Mouse (Mus musculus) C2C12 (cell line): ENCODE results near the gene Kcnn3. TPM values are rescaled to one million over a fixed set of nuclear protein-coding genes. Genes with fewer than 3 reads are reported as not detected.

Experiments used
- H3K27me3 ChIP-seq: one replicate; pipeline ENCODE4 v1.6.1; 2011; ENCODE audit not compliant: control insufficient read depth, insufficient read depth, insufficient read length
- H3K36me3 ChIP-seq: one replicate; pipeline ENCODE4 v1.6.1; 2011; ENCODE audit not compliant: control insufficient read depth, insufficient read depth
- H3K4me3 ChIP-seq: one replicate; pipeline ENCODE4 v1.5.1; 2011; ENCODE audit warnings: mild to moderate bottlenecking, control low read depth; ENCODE audit not compliant: poor library complexity, insufficient read depth, severe bottlenecking
- H3K79me2 ChIP-seq: one replicate; pipeline ENCODE4 v1.6.1; 2011; ENCODE audit not compliant: control insufficient read depth, insufficient read depth
- H3K79me3 ChIP-seq: one replicate; pipeline ENCODE4 v1.6.1; 2011; ENCODE audit warnings: low read depth, control low read depth
- H3ac ChIP-seq: one replicate; pipeline ENCODE3; 2011; ENCODE audit warnings: low read depth; ENCODE audit not compliant: control insufficient read depth, insufficient read length
- CEBPB ChIP-seq: IDR thresholded peaks from one replicate; pipeline ENCODE4 v1.6.1; 2011; ENCODE audit warnings: low read depth, mild to moderate bottlenecking, control low read depth, moderate library complexity
- CTCF ChIP-seq: IDR thresholded peaks from one replicate; pipeline ENCODE4 v1.5.1; 2011; ENCODE audit not compliant: control insufficient read depth, insufficient read depth, insufficient read length
- FOSL1 ChIP-seq: IDR thresholded peaks from one replicate; pipeline ENCODE4 v1.8.0; 2011; ENCODE audit warnings: mild to moderate bottlenecking, low read length; ENCODE audit not compliant: poor library complexity, insufficient read depth, severe bottlenecking
- MAX ChIP-seq: IDR thresholded peaks from one replicate; pipeline ENCODE4 v1.6.1; 2011; ENCODE audit warnings: mild to moderate bottlenecking, control low read depth
- MYOD1 ChIP-seq: IDR thresholded peaks from one replicate; pipeline ENCODE4 v1.6.1; 2011; ENCODE audit warnings: low read depth; ENCODE audit not compliant: control insufficient read depth, insufficient read length
- MYOG ChIP-seq: IDR thresholded peaks from one replicate; pipeline ENCODE4 v1.6.1; 2011; ENCODE audit not compliant: control insufficient read depth, insufficient read length; ENCODE audit errors: extremely low read depth
- USF1 ChIP-seq: IDR thresholded peaks from one replicate; pipeline ENCODE4 v1.6.1; 2011; ENCODE audit warnings: low read depth, mild to moderate bottlenecking, control low read depth, moderate library complexity
- polyA plus RNA-seq: library from polyadenylated mRNA; unstranded; fragments of >200 nt; fragmentation: generic; extraction: Trizol; gene quantifications from one replicate; pipeline ENCODE4 v1.2.1, GENCODE M21; 2012; ENCODE audit warnings: missing spikeins

Gene Kcnn3
- polyA plus RNA-seq, 1 experiment: 0.01 TPM

DNA sequence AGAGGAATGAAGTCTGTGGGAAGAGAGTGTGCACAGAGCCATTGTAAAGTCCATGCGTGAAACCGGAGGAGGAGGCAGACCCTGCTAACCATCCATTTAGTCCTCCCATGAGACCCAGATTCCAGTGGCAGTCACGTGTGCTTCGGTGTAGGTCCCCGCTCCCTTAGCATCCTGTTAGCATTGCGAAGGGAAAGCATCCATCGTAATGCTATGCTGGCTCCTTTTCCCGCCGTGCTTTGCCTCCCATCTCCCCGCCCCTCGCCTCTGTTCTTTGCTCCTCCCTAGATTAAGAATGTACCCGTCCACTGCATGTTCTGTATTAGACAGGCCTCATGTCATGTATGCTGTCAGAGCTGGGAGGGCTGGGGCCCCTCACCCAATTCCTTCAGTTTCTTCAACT, 144.8 kb downstream of the Kcnn3 start:
- no peaks in the 10 kb centered on the region for H3K36me3 ChIP-seq
- H3K79me2 ChIP-seq: no peaks in the 10 kb centered on the region
- TF ChIP-seq CTCF (no peak), USF1 (no peak), MYOG (no peak), CEBPB (no peak), MAX (no peak), FOSL1 (no peak), MYOD1 (no peak)
- H3ac ChIP-seq: no peak overlapping the region
- peaks cover 21% of the 10 kb centered on the region for H3K27me3 ChIP-seq
- H3K79me3 ChIP-seq: no peaks in the 10 kb centered on the region
- no peak overlapping the region for H3K4me3 ChIP-seq

DNA sequence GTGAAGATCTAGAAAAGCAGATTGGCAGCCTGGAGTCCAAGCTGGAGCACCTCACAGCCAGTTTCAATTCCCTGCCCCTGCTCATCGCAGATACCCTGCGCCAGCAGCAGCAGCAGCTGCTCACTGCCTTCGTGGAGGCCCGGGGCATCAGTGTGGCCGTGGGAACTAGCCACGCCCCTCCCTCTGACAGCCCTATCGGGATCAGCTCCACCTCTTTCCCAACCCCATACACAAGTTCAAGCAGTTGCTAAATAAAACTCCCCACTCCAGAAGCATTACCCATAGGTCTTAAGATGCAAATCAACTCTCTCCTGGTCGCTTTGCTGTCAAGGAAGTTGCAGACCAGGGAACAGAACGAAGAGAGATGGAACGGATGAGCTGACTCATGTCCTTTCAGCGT, 147.2 kb downstream of the Kcnn3 start:
- H3K79me2 ChIP-seq: no peaks in the 10 kb centered on the region
- peaks cover 29% of the 10 kb centered on the region for H3K27me3 ChIP-seq
- H3K4me3 ChIP-seq: no peak overlapping the region
- H3ac ChIP-seq: no peak overlapping the region
- TF ChIP-seq USF1: no peak
- H3K79me3 ChIP-seq: no peaks in the 10 kb centered on the region
- H3K36me3 ChIP-seq: no peaks in the 10 kb centered on the region

- no peaks in the 10 kb centered on the region for H3K79me3 ChIP-seq
- H3ac ChIP-seq: no peak overlapping the region
- H3K79me2 ChIP-seq: no peaks in the 10 kb centered on the region
- TF ChIP-seq USF1 (no peak), FOSL1 (no peak), MYOD1 (no peak), CEBPB (no peak), CTCF (no peak), MAX (no peak), MYOG (no peak)
- H3K27me3 ChIP-seq: peaks cover 50% of the 10 kb centered on the region
- no peaks in the 10 kb centered on the region for H3K36me3 ChIP-seq
- H3K4me3 ChIP-seq: no peak overlapping the region
These were observed 151.4 kb downstream of the Kcnn3 start for GRCm38 (mm10) chr3:89671334-89671733.

- TF ChIP-seq CEBPB (no peak), MYOG (no peak), FOSL1 (no peak), MYOD1 (no peak), CTCF (no peak), MAX (no peak), USF1 (no peak)
- H3ac ChIP-seq: no peak overlapping the region
- H3K4me3 ChIP-seq: no peak overlapping the region
- no peaks in the 10 kb centered on the region for H3K79me2 ChIP-seq
- H3K36me3 ChIP-seq: no peaks in the 10 kb centered on the region
- H3K79me3 ChIP-seq: no peaks in the 10 kb centered on the region
- H3K27me3 ChIP-seq: peaks cover 55% of the 10 kb centered on the region
These were observed 152.8 kb downstream of the Kcnn3 start for GRCm38 (mm10) chr3:89672573-89673317.

GRCm38 (mm10) chr3:89677617-89678016, 157.7 kb downstream of the Kcnn3 start:
- no peak overlapping the region for H3K4me3 ChIP-seq
- peaks cover 62% of the 10 kb centered on the region for H3K27me3 ChIP-seq

GRCm38 (mm10) chr3:89686031-89686430, 166.1 kb downstream of the Kcnn3 start:
- H3K79me2 ChIP-seq: no peaks in the 10 kb centered on the region
- H3K36me3 ChIP-seq: no peaks in the 10 kb centered on the region
- H3K79me3 ChIP-seq: no peaks in the 10 kb centered on the region
- no peak overlapping the region for H3K4me3 ChIP-seq
- TF ChIP-seq CTCF: no peak
- no peak for TF ChIP-seq FOSL1
- no peak for TF ChIP-seq MYOG
- TF ChIP-seq CEBPB: peak; percentile 47
- H3K27me3 ChIP-seq: peaks cover 23% of the 10 kb centered on the region
- H3ac ChIP-seq: no peak overlapping the region

More at GRCm38 (mm10) chr3:89677617-89678016, 157.7 kb downstream of the Kcnn3 start:
- H3K36me3 ChIP-seq: no peaks in the 10 kb centered on the region
- no peak overlapping the region for H3ac ChIP-seq
- no peaks in the 10 kb centered on the region for H3K79me3 ChIP-seq
- TF ChIP-seq MYOG (no peak), USF1 (no peak), FOSL1 (no peak), CEBPB (no peak), CTCF (no peak), MYOD1 (no peak), MAX (no peak)
- no peaks in the 10 kb centered on the region for H3K79me2 ChIP-seq
